Mouse (Mus musculus) CH12.LX (cell line): ENCODE measurements around the gene Wnt11. TPM values are rescaled to one million over a fixed set of nuclear protein-coding genes. Genes with fewer than 3 reads are reported as not detected.
A peak's percentile ranks its signal among the peaks of the same experiment; 100 is the strongest.

Source experiments
- DNase-seq: peaks from one replicate; pipeline ENCODE4 v3.0.0-alpha.2; 2013; ENCODE audit errors: extremely low read depth
- H3K27ac ChIP-seq: 2 replicates; pipeline ENCODE4 v1.5.1; 2012; ENCODE audit warnings: low read depth, mild to moderate bottlenecking, control low read depth, moderate library complexity; ENCODE audit not compliant: insufficient read depth
- H3K27me3 ChIP-seq: replicated peaks from 2 replicates; pipeline ENCODE3; 2012; ENCODE audit warnings: inconsistent platforms
- H3K36me3 ChIP-seq, 2 experiments: replicated peaks in 1 of 2; 2 replicates each; pipeline versions ENCODE3 to v1.6.1; 2012; ENCODE audit warnings: inconsistent platforms in 1 of 2, low read length in 1 of 2, mild to moderate bottlenecking in 1 of 2, mixed read lengths in 1 of 2, moderate library complexity in 1 of 2; ENCODE audit not compliant: control insufficient read depth in 1 of 2, insufficient read depth in 1 of 2
- H3K4me1 ChIP-seq, 2 experiments: 2 replicates each; pipeline ENCODE4 v1.6.1; 2012; ENCODE audit warnings: inconsistent platforms in 1 of 2, moderate library complexity in 1 of 2; ENCODE audit not compliant: insufficient read depth in 2 of 2, control insufficient read depth in 1 of 2
- H3K4me2 ChIP-seq: 2 replicates; pipeline ENCODE4 v1.6.1; 2012; ENCODE audit warnings: low read depth, mild to moderate bottlenecking, control low read depth; ENCODE audit not compliant: poor library complexity, insufficient read depth, severe bottlenecking
- H3K4me3 ChIP-seq, 3 experiments: fragments of 150-350 bp in 1 of 3; sonication (generic) in 1 of 3; replicated peaks in 1 of 3; 2 replicates each; pipeline versions ENCODE3 to v1.5.1; 2011 to 2012; ENCODE audit warnings: low read depth in 2 of 3, low read length in 2 of 3, mild to moderate bottlenecking in 2 of 3, moderate library complexity in 2 of 3, control low read depth in 1 of 3, improper control_type of control experiment in 1 of 3, inconsistent platforms in 1 of 3, mixed read lengths in 1 of 3; ENCODE audit not compliant: poor library complexity in 1 of 3
- H3K79me2 ChIP-seq: replicated peaks from 2 replicates; pipeline ENCODE4 v1.6.1; 2012; ENCODE audit warnings: mild to moderate bottlenecking, moderate library complexity; ENCODE audit not compliant: control insufficient read depth, poor library complexity, insufficient read depth, severe bottlenecking; ENCODE audit errors: extremely low read depth
- H3K9ac ChIP-seq: 2 replicates; pipeline ENCODE4 v1.6.1; 2012; ENCODE audit warnings: low read depth, mild to moderate bottlenecking, control low read depth, moderate library complexity; ENCODE audit not compliant: insufficient read depth
- H3K9me3 ChIP-seq: replicated peaks from 2 replicates; pipeline ENCODE3; 2012; ENCODE audit warnings: low read length, inconsistent platforms, mixed read lengths
- BHLHE40 ChIP-seq: IDR thresholded peaks from 2 replicates; pipeline ENCODE4 v1.6.1; 2011; ENCODE audit warnings: mild to moderate bottlenecking, low read depth, low read length, improper control_type of control experiment
- CHD1 ChIP-seq: IDR thresholded peaks from 2 replicates; pipeline ENCODE4 v1.6.1; 2012; ENCODE audit warnings: low read depth, low read length, improper control_type of control experiment, inconsistent platforms
- CHD2 ChIP-seq: IDR thresholded peaks from 2 replicates; pipeline ENCODE4 v1.6.1; 2011; ENCODE audit warnings: low read length, improper control_type of control experiment
- CTCF ChIP-seq, 2 experiments: IDR thresholded peaks in 1 of 2; conservative IDR thresholded peaks in 1 of 2; 2 replicates each; pipeline ENCODE4 v1.5.1; 2011 to 2012; ENCODE audit warnings: low read depth in 2 of 2, low read length in 2 of 2, improper control_type of control experiment in 1 of 2, inconsistent platforms in 1 of 2, mild to moderate bottlenecking in 1 of 2, moderate library complexity in 1 of 2
- ELF1 ChIP-seq: IDR thresholded peaks from 2 replicates; pipeline ENCODE4 v1.6.1; 2014; ENCODE audit warnings: low read depth, mild to moderate bottlenecking, inconsistent platforms, low read length, improper control_type of control experiment
- EP300 ChIP-seq: IDR thresholded peaks from 2 replicates; pipeline ENCODE4 v1.6.1; 2011; ENCODE audit warnings: low read length, improper control_type of control experiment
- ETS1 ChIP-seq: conservative IDR thresholded peaks from 2 replicates; pipeline ENCODE4 v1.6.1; 2012; ENCODE audit warnings: low read depth, mild to moderate bottlenecking, inconsistent platforms, low read length, improper control_type of control experiment, moderate library complexity
- GABPA ChIP-seq: IDR thresholded peaks from 2 replicates; pipeline ENCODE4 v1.6.1; 2012; ENCODE audit warnings: low read depth, low read length, improper control_type of control experiment, inconsistent platforms; ENCODE audit not compliant: insufficient replicate concordance
- HCFC1 ChIP-seq: IDR thresholded peaks from 2 replicates; pipeline ENCODE4 v1.6.1; 2012; ENCODE audit warnings: low read depth, mild to moderate bottlenecking, inconsistent platforms, low read length, improper control_type of control experiment
- IRF4 ChIP-seq: IDR thresholded peaks from 2 replicates; pipeline ENCODE4 v1.6.1; 2014; ENCODE audit warnings: low read depth, mild to moderate bottlenecking, inconsistent platforms, low read length, improper control_type of control experiment
- JUN ChIP-seq: IDR thresholded peaks from 2 replicates; pipeline ENCODE4 v1.6.1; 2011; ENCODE audit warnings: low read depth, mild to moderate bottlenecking, low read length, improper control_type of control experiment, moderate library complexity; ENCODE audit not compliant: insufficient read depth
- JUND ChIP-seq: conservative IDR thresholded peaks from 2 replicates; pipeline ENCODE4 v1.6.1; 2011; ENCODE audit warnings: low read depth, low read length, improper control_type of control experiment
- KAT2A ChIP-seq: IDR thresholded peaks from 2 replicates; pipeline ENCODE4 v1.6.1; 2012; ENCODE audit warnings: low read length, improper control_type of control experiment, inconsistent platforms; ENCODE audit not compliant: insufficient replicate concordance
- MEF2A ChIP-seq: IDR thresholded peaks from 2 replicates; pipeline ENCODE4 v1.6.1; 2014; ENCODE audit warnings: low read depth, mild to moderate bottlenecking, inconsistent platforms, low read length, improper control_type of control experiment, borderline replicate concordance
- MXI1 ChIP-seq: IDR thresholded peaks from 2 replicates; pipeline ENCODE4 v1.6.1; 2011; ENCODE audit warnings: mild to moderate bottlenecking, low read depth, low read length, improper control_type of control experiment
- MYC ChIP-seq: IDR thresholded peaks from 2 replicates; pipeline ENCODE4 v1.6.1; 2011; ENCODE audit warnings: low read depth, mild to moderate bottlenecking, improper control_type of control experiment, low read length
- NELFE ChIP-seq: IDR thresholded peaks from 2 replicates; pipeline ENCODE4 v1.6.1; 2011; ENCODE audit warnings: low read depth, low read length, improper control_type of control experiment
- NRF1 ChIP-seq: IDR thresholded peaks from 2 replicates; pipeline ENCODE4 v1.6.1; 2014; ENCODE audit warnings: low read depth, mild to moderate bottlenecking, inconsistent platforms, low read length, improper control_type of control experiment, moderate library complexity
- PAX5 ChIP-seq: IDR thresholded peaks from 2 replicates; pipeline ENCODE4 v1.6.1; 2012; ENCODE audit warnings: low read length, inconsistent platforms, mixed read lengths
- POLR2A ChIP-seq: IDR thresholded peaks from 2 replicates; pipeline ENCODE4 v1.6.1; 2011; ENCODE audit warnings: low read depth, mild to moderate bottlenecking, improper control_type of control experiment, low read length
- RAD21 ChIP-seq: IDR thresholded peaks from 2 replicates; pipeline ENCODE4 v1.6.1; 2011; ENCODE audit warnings: low read depth, mild to moderate bottlenecking, low read length, improper control_type of control experiment, moderate library complexity
- RCOR1 ChIP-seq: conservative IDR thresholded peaks from 2 replicates; pipeline ENCODE4 v1.6.1; 2012; ENCODE audit warnings: low read depth, mild to moderate bottlenecking, inconsistent platforms, low read length, improper control_type of control experiment
- SIN3A ChIP-seq: IDR thresholded peaks from 2 replicates; pipeline ENCODE4 v1.6.1; 2012; ENCODE audit warnings: low read length, improper control_type of control experiment, inconsistent platforms
- SMC3 ChIP-seq: IDR thresholded peaks from 2 replicates; pipeline ENCODE4 v1.6.1; 2011; ENCODE audit warnings: low read depth, low read length, improper control_type of control experiment
- TBP ChIP-seq: conservative IDR thresholded peaks from 2 replicates; pipeline ENCODE4 v1.6.1; 2011; ENCODE audit warnings: low read depth, low read length, improper control_type of control experiment
- TCF12 ChIP-seq: IDR thresholded peaks from 2 replicates; pipeline ENCODE4 v1.6.1; 2014; ENCODE audit warnings: low read depth, mild to moderate bottlenecking, inconsistent platforms, low read length, improper control_type of control experiment
- UBTF ChIP-seq: IDR thresholded peaks from 2 replicates; pipeline ENCODE4 v1.6.1; 2012; ENCODE audit warnings: low read depth, mild to moderate bottlenecking, inconsistent platforms, low read length, improper control_type of control experiment, moderate library complexity
- USF1 ChIP-seq: IDR thresholded peaks from 2 replicates; pipeline ENCODE4 v1.6.1; 2014; ENCODE audit warnings: low read depth, mild to moderate bottlenecking, inconsistent platforms, low read length, improper control_type of control experiment
- ZC3H11A ChIP-seq: IDR thresholded peaks from 2 replicates; pipeline ENCODE4 v1.6.1; 2012; ENCODE audit warnings: low read depth, mild to moderate bottlenecking, inconsistent platforms, low read length, improper control_type of control experiment
- ZKSCAN1 ChIP-seq: IDR thresholded peaks from 2 replicates; pipeline ENCODE4 v1.6.1; 2012; ENCODE audit warnings: low read depth, inconsistent platforms, low read length, improper control_type of control experiment, borderline replicate concordance
- ZNF384 ChIP-seq: IDR thresholded peaks from 2 replicates; pipeline ENCODE4 v1.6.1; 2012; ENCODE audit warnings: low read depth, low read length, improper control_type of control experiment, inconsistent platforms
- dilution Hi-C: fragments of 300-500 bp; cut with MboI; formaldehyde crosslinking; loops from 2 replicates; pipeline ENCODE4 v1.14.3; 2020; ENCODE audit warnings: low sequenced_read_pairs; ENCODE audit not compliant: extremely low pct_unique_long_range_greater_than_20kb, extremely low pct_ligation_motif_present
- in situ Hi-C: fragments of 300-500 bp; cut with MboI; formaldehyde crosslinking; loops from 3 replicates; pipeline ENCODE4 v1.14.3; 2019; ENCODE audit warnings: low sequenced_read_pairs, low pct_ligation_motif_present, low pct_unique_long_range_greater_than_20kb, mixed read lengths
- polyA plus RNA-seq: library from polyadenylated mRNA; unstranded; fragments of >175 nt; gene quantifications from 2 replicates; pipeline ENCODE4 v1.2.1, GENCODE M21; 2012; ENCODE audit warnings: low read depth; ENCODE audit not compliant: insufficient read length
- total RNA-seq, 2 experiments: library from RNA; depleted of rRNA; stranded (reverse); fragments of 300-350 nt in 1 of 2; fragments of >200 nt in 1 of 2; gene quantifications; 2 replicates each; pipeline ENCODE4 v1.2.3; 2012 to 2014

The Wnt11 gene
- total and polyA plus RNA-seq, 3 experiments: 0.21 TPM; not detected in 2

DNA sequence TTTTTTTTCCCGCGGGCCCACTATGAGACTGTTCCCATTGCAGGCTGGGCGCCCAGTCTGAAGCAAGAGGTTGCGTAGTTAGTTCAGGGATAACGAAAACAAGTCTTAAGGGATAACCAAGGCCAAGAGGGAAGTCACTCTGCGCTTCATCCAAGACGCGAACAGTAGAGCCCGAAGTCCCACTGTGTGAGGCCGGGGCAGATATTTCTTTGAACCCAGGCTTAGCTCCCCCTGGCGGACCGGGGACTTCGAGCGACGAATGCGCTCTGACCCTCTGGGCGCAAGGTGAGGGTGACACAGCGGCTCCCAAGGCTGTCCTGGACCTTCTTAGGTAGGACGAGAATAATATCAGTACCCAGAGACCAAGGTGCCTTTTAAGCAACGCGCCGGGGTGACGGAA, 1.7 kb downstream of the Wnt11 start:
- Histone ChIP-seq H3K79me2 (no peaks in the 10 kb centered on the region), H3K4me1 (peaks cover 5 to 36% of the 10 kb centered on the region in 2 experiments; a peak in 3 of 4 replicates), H3K4me3 (no peak overlapping the region), H3K27ac (no peak overlapping the region), H3K27me3 (peaks cover 97% of the 10 kb centered on the region), H3K9ac (no peak overlapping the region), H3K4me2 (no peak overlapping the region), H3K36me3 (no peaks in the 10 kb centered on the region), H3K9me3 (peaks cover 2% of the 10 kb centered on the region)
- TF ChIP-seq RAD21: peak; percentile 24
- peak; percentile 76 for TF ChIP-seq ZKSCAN1
- peak; percentile 67 for TF ChIP-seq SMC3
- no peak for TF ChIP-seq HCFC1
- TF ChIP-seq CTCF (conservative IDR thresholded peaks at IDR 0.05 in 1 of 2, IDR thresholded peaks at IDR 0.05 in 1 of 2; ENCODE audit: low read depth in 2 of 2, low read length in 2 of 2): peak in 1 of 2 experiments; percentile 67; a peak in 3 of 4 replicates
- no peak for TF ChIP-seq CHD2
- in situ Hi-C loops (loop anchor here (5.0 to 10.0 kb wide), 2 partner anchors 79 to 352 kb away; partner anchors contain the start of gene Lrrc32), dilution Hi-C loops (no loop called here)
- DNase-seq: peak; percentile 56

DNA sequence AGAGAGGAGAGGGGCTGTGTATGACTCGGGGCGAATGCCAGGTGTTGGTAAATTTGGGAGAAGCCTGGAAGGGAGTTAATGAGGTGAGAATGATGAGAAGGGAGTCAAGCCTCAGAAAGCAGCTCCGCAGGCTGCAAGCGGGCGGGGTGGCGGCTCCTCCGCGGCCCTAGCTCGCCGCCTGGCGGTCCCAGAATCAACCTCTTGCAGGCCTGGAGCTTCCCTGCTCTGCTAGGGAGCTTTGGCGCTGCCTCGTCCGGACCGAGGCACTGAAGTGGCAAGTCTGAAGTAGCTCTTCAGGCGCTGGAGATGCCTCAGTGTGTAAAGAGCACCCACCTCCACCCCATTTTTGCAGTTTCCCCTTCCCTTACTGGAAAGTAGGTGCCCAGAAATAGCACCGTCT, 3.0 kb downstream of the Wnt11 start:
- H3K36me3 ChIP-seq: no peaks in the 10 kb centered on the region
- peaks cover 2% of the 10 kb centered on the region for H3K9me3 ChIP-seq
- peak; percentile 62 for DNase-seq
- dilution Hi-C loops: no loop called here
- in situ Hi-C loops: loop anchor here (5.0 to 10.0 kb wide), 2 partner anchors 81 to 353 kb away; partner anchors contain the start of gene Lrrc32
- H3K4me2 ChIP-seq: peak overlapping the region; percentile 53
- no peaks in the 10 kb centered on the region for H3K79me2 ChIP-seq
- H3K4me1 ChIP-seq: peaks cover 5 to 36% of the 10 kb centered on the region in 2 experiments; a peak in 3 of 4 replicates
- no peak overlapping the region for H3K27ac ChIP-seq
- H3K9ac ChIP-seq: peak overlapping the region; percentile 8; the same call in 1 of the 2 replicates
- peak overlapping the region; percentile 40 to 52 (median 43) for H3K4me3 ChIP-seq
- peaks cover 98% of the 10 kb centered on the region for H3K27me3 ChIP-seq
- TF ChIP-seq GABPA (no peak), TCF12 (0 out of 2 replicates have a peak, but pooled peaks have one; percentile 21), CHD2 (no peak), PAX5 (no peak), NELFE (no peak), USF1 (no peak), POLR2A (no peak), EP300 (no peak), MEF2A (peak; percentile 62), HCFC1 (no peak), ZNF384 (no peak), SMC3 (peak; percentile 86), ZKSCAN1 (no peak), RAD21 (peak; percentile 81), IRF4 (peak; percentile 84), ELF1 (peak; percentile 21; the same call in 1 of the 2 replicates), SIN3A (no peak; the same call in 1 of the 2 replicates), KAT2A (no peak), RCOR1 (no peak), CHD1 (no peak), CTCF (conservative IDR thresholded peaks at IDR 0.05 in 1 of 2, IDR thresholded peaks at IDR 0.05 in 1 of 2; ENCODE audit: low read depth in 2 of 2, low read length in 2 of 2) (peak in 1 of 2 experiments; percentile 91; a peak in 2 of 4 replicates), JUN (no peak), JUND (no peak), ZC3H11A (peak; percentile 53), NRF1 (no peak), MXI1 (no peak), MYC (no peak), TBP (no peak), ETS1 (no peak), UBTF (peak; percentile 47; the same call in 1 of the 2 replicates), BHLHE40 (no peak)
